Mouse (Mus musculus) cortical plate, adult 2 months (tissue): ENCODE results near the gene Krtdap.

Source experiments
- CTCF ChIP-seq: fragments of 200-500 bp; IDR thresholded peaks from 2 replicates; pipeline ENCODE4 v1.5.1; 2011; ENCODE audit warnings: mild to moderate bottlenecking, control low read depth, low read length; ENCODE audit not compliant: insufficient read depth; ENCODE audit errors: extremely low read depth
- POLR2A ChIP-seq: fragments of 200-500 bp; IDR thresholded peaks from 2 replicates; pipeline ENCODE4 v1.6.1; 2011; ENCODE audit warnings: mild to moderate bottlenecking, low read length, control low read depth; ENCODE audit not compliant: insufficient read depth; ENCODE audit errors: extremely low read depth

DNA sequence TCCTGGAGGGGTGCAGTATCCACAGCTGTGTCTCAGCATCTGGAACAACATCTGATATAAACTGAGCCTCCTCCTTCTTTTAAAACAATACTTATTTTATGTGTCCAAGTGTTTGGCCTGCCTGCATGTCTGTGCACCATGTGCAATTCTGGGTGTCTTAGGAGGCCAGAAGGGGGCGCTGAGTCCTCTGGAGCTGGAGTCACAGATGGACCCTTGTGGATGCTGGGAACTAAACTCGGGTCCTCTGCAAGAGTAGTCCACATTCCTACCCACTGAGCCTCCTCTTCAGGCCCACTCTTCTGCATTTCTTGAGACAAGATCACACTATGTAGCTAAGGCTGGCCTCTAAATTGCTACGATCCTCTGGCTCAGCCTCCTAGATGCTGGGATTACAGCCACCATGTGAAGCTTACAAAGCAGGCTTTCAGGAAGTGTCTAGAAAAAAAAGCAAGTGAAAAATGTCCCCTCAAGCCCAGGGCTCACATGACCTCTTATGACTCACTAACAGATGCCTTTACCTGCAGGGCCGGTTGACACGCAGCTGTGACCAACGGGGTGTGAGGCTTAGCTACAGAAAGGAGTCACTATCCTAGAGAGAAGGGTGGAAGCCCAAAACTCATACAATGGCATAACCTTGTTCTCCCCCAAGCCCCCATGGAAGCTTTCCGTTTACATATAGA is 40.0 kb upstream of the Krtdap start:
- TF ChIP-seq POLR2A = no peak
- no peak for TF ChIP-seq CTCF
